Mouse (Mus musculus): Measurements from ENCODE around the gene Otud6a.

DNA sequence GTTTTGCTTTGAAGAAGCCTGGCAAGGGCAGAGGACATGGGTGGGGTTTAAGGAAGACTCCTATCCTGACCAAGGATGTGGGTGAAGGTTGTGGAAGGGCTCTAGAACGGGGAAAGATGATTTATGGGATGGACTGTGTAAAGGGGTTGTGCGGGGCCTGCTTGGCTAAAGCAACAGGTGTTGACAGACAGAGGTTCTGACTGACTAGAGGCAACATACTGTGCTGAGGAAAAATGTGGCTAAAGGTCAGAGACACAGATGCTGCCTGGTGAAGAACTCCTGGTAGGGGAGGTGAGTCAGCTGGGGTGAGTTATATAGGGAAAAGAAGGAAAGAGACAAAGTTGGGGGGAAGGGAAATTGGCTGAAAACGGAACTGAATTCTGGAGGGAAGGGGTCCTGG, 3.5 kb downstream of the Otud6a start:
- TF ChIP-seq TAL1 (IDR thresholded peaks at IDR 0.05; ENCODE audit: low read length) (no peak), ZNF384 (IDR thresholded peaks at IDR 0.05; ENCODE audit: low read depth, low read length) (no peak), EP300 (IDR thresholded peaks at IDR 0.05; ENCODE audit: low read depth in 1 of 2, low read length in 2 of 2) (no peak), ZKSCAN1 (IDR thresholded peaks at IDR 0.05; ENCODE audit: low read depth, low read length) (no peak), TCF12 (IDR thresholded peaks at IDR 0.05; ENCODE audit: low read depth, low read length) (no peak), POLR2AphosphoS5 (IDR thresholded peaks at IDR 0.05; ENCODE audit: borderline replicate concordance, low read depth, low read length) (no peak), MAX (IDR thresholded peaks at IDR 0.05; ENCODE audit: low read length) (no peak)

All from MEL (cell line).